Mouse (Mus musculus) brain, embryonic 14.5 days (tissue): Measurements from ENCODE around the gene Traf2.

Source experiments
- CTCF ChIP-seq: fragments of 200-500 bp; IDR thresholded peaks from 2 replicates; pipeline ENCODE4 v1.5.1; 2012; ENCODE audit warnings: inconsistent platforms, mild to moderate bottlenecking, moderate library complexity, borderline replicate concordance; ENCODE audit not compliant: insufficient read depth, insufficient read length; ENCODE audit errors: extremely low read depth
- POLR2A ChIP-seq: fragments of 200-500 bp; IDR thresholded peaks from 2 replicates; pipeline ENCODE4 v1.6.1; 2012; ENCODE audit warnings: mild to moderate bottlenecking, inconsistent platforms, borderline replicate concordance; ENCODE audit not compliant: poor library complexity, insufficient read depth, insufficient read length, severe bottlenecking; ENCODE audit errors: extremely low read depth

GRCm38 (mm10) chr2:25581901-25582301 is 35.2 kb upstream of the Traf2 start:
- no peak for TF ChIP-seq CTCF
- no peak for TF ChIP-seq POLR2A
